In genomic region chr19:58677117-58677516, GRCm38 (mm10) we compare ENCODE assay signal across 26 mouse cellular contexts. TPM values are rescaled to one million over a fixed set of nuclear protein-coding genes. Genes with fewer than 3 reads are reported as not detected.
DNase-seq lines count a peak whose midpoint lies in the region; ATAC-seq and TF ChIP-seq lines count a peak whose summit lies in the region.
"Had no signal": no experiment of that assay in that cellular context is flagged by ENCODE, and none has a peak within 500 bp of the region (broad histone marks: within the 10 kb centered on the region; RNA-seq: fewer than 3 reads in every experiment).

No protein-coding gene starts in this region.

- no peaks in the 10 kb centered on the region for H3K9me3 ChIP-seq in embryonic facial prominence, embryonic 13.5 days
- H3K9me3 ChIP-seq: embryonic facial prominence, embryonic 15.5 days; forebrain, embryonic 10.5 days; heart, embryonic 13.5 days; hindbrain, embryonic 15.5 days had no signal

- H3K36me3 ChIP-seq in embryonic facial prominence, embryonic 13.5 days: no peaks in the 10 kb centered on the region
- H3K36me3 ChIP-seq in myocyte (ENCODE audit: control insufficient read depth, insufficient read depth): no peaks in the 10 kb centered on the region
- H3K36me3 ChIP-seq: embryonic facial prominence, embryonic 15.5 days; forebrain, embryonic 10.5 days; heart, embryonic 13.5 days; hindbrain, embryonic 15.5 days had no signal

- ATAC-seq in embryonic facial prominence, embryonic 13.5 days (ENCODE audit: insufficient number of reproducible peaks, insufficient read depth, low FRiP score, low TSS enrichment, low read depth): no peak
- ATAC-seq: CD4-positive, CD25-positive, alpha-beta regulatory T cell, adult 4 months; forebrain, embryonic 14.5 days; intestine, embryonic 16.5 days had no signal

- 52% methylated on average over 8 of the region's 8 CpGs for WGBS in embryonic facial prominence, embryonic 13.5 days

- H3K79me2 ChIP-seq in myocyte (ENCODE audit: control insufficient read depth, insufficient read depth): no peaks in the 10 kb centered on the region

- no peak for TF ChIP-seq POLR2A in myocyte (IDR thresholded peaks at IDR 0.05; ENCODE audit: insufficient read length, low read depth)

- peak; percentile 33 for DNase-seq in heart, adult 11 months
- no peak for DNase-seq in heart, postnatal 36 days
- DNase-seq in thymus, postnatal 0 days (ENCODE audit: low spot score): peak; percentile 11
- DNase-seq in thymus, postnatal 36 days: no peak
- no peak for DNase-seq in c-Kit-positive CD71-positive TER-119-positive erythroid progenitor cells, embryonic 14.5 days (ENCODE audit: low spot score)
- no peak for DNase-seq in right cerebral cortex, postnatal 25 days
- DNase-seq: adrenal gland, postnatal 14 days; cerebellum, adult 8-10 months; cerebellum, postnatal 14 days; gastrocnemius, adult 2 months; gastrocnemius, postnatal 25 days; heart, postnatal 14 days had no signal

- H3K27ac ChIP-seq in embryonic facial prominence, embryonic 13.5 days: no peak overlapping the region
- H3K27ac ChIP-seq: embryonic facial prominence, embryonic 15.5 days; forebrain, embryonic 10.5 days; gastrocnemius, adult 2 months; heart, embryonic 13.5 days; hindbrain, embryonic 15.5 days had no signal

- H3K4me3 ChIP-seq in embryonic facial prominence, embryonic 13.5 days: no peak overlapping the region
- no peak overlapping the region for H3K4me3 ChIP-seq in myocyte
- H3K4me3 ChIP-seq: embryonic facial prominence, embryonic 15.5 days; erythroblast, embryonic 14.5 days; forebrain, embryonic 10.5 days; gastrocnemius, adult 2 months; heart, embryonic 13.5 days; hindbrain, embryonic 15.5 days had no signal

- H3K9ac ChIP-seq in embryonic facial prominence, embryonic 13.5 days: no peak overlapping the region
- H3K9ac ChIP-seq: embryonic facial prominence, embryonic 15.5 days; heart, embryonic 13.5 days; hindbrain, embryonic 15.5 days had no signal

- no peaks in the 10 kb centered on the region for H3K27me3 ChIP-seq in embryonic facial prominence, embryonic 13.5 days
- no peaks in the 10 kb centered on the region for H3K27me3 ChIP-seq in myocyte (ENCODE audit: control insufficient read depth, insufficient read depth, insufficient read length)
- H3K27me3 ChIP-seq: embryonic facial prominence, embryonic 15.5 days; heart, embryonic 13.5 days; hindbrain, embryonic 15.5 days had no signal

- intact Hi-C loops in heart, postnatal 36 days (cut with DNase I): no loop called here

- peak overlapping the region; percentile 22; the same call in 1 of the 2 replicates for H3K4me2 ChIP-seq in embryonic facial prominence, embryonic 13.5 days
- H3K4me2 ChIP-seq in myocyte (ENCODE audit: low read depth): peak overlapping the region; percentile 60
- H3K4me2 ChIP-seq: embryonic facial prominence, embryonic 15.5 days; heart, embryonic 13.5 days; hindbrain, embryonic 15.5 days had no signal

- no peak overlapping the region for H3ac ChIP-seq in myocyte (ENCODE audit: control insufficient read depth, insufficient read length)

- no peaks in the 10 kb centered on the region for H3K4me1 ChIP-seq in embryonic facial prominence, embryonic 13.5 days
- H3K4me1 ChIP-seq: embryonic facial prominence, embryonic 15.5 days; heart, embryonic 13.5 days had no signal

TF ChIP-seq in myocyte, 11 proteins besides CTCF, POLR2A, EP300 and RAD21:
- TF ChIP-seq SRF (IDR thresholded peaks at IDR 0.05; ENCODE audit: control insufficient read depth, insufficient read length, low read depth) (no peak), MAX (IDR thresholded peaks at IDR 0.05; ENCODE audit: low read depth) (no peak), E2F4 (IDR thresholded peaks at IDR 0.05; ENCODE audit: insufficient read depth) (no peak), TCF12 (IDR thresholded peaks at IDR 0.05; ENCODE audit: insufficient read depth, poor library complexity, severe bottlenecking) (no peak)
TF ChIP-seq in myocyte: peak in this region for 0.

RNA-seq across cellular contexts. Expression of gene Pnlip, which starts 24.8 kb away (rescaled TPM):
- total RNA-seq in heart, postnatal 36 days (2021): not detected
- polyA plus RNA-seq in thymus, postnatal 0 days (2015; fragmentation: Nextera tagmentation; extraction: Ambion mirVana): 0.12 and 0.19 TPM in 2 replicates
- not detected in 2 replicates for polyA plus RNA-seq in embryonic facial prominence, embryonic 13.5 days (2015; fragmentation: Nextera tagmentation; extraction: Ambion mirVana)
- not detected for polyA plus RNA-seq in myocyte (2012; fragmentation: generic; extraction: Trizol)
- total RNA-seq: adrenal gland, postnatal 14 days; gastrocnemius, adult 2 months; gastrocnemius, postnatal 25 days; granulocyte monocyte progenitor cell, adult 5-6 weeks; heart, postnatal 14 days; MEL had no signal
- polyA plus RNA-seq: CD4-positive, CD25-positive, alpha-beta regulatory T cell, adult 4 months; embryonic facial prominence, embryonic 15.5 days; erythroblast, embryonic 14.5 days; forebrain, embryonic 10.5 days; heart, embryonic 13.5 days had no signal

RNA-seq across cellular contexts. Expression of gene Pnliprp1, which starts 51.6 kb away (rescaled TPM):
- total RNA-seq in heart, postnatal 36 days (2021): not detected
- polyA plus RNA-seq in thymus, postnatal 0 days (2015; fragmentation: Nextera tagmentation; extraction: Ambion mirVana): 0.25 TPM in 1 of 2 replicates, not detected in the other
- 3.1 TPM in 1 of 2 replicates, not detected in the other for polyA plus RNA-seq in embryonic facial prominence, embryonic 13.5 days (2015; fragmentation: Nextera tagmentation; extraction: Ambion mirVana)
- polyA plus RNA-seq in myocyte (2012; fragmentation: generic; extraction: Trizol): not detected
- total RNA-seq: gastrocnemius, adult 2 months; gastrocnemius, postnatal 25 days; granulocyte monocyte progenitor cell, adult 5-6 weeks; heart, postnatal 14 days; MEL had no signal
- polyA plus RNA-seq: CD4-positive, CD25-positive, alpha-beta regulatory T cell, adult 4 months; cortical plate, adult 2 months; erythroblast, embryonic 14.5 days; forebrain, embryonic 10.5 days; hindbrain, embryonic 11.5 days had no signal

Comparison
In these comparisons a context has a peak if more than half of its experiments do, and no peak if none do; other contexts are left out.
1. DNase-seq: peak in heart, adult 11 months (single experiment) and thymus, postnatal 0 days (single experiment); none in heart, postnatal 36 days (0 of 2), thymus, postnatal 36 days (0 of 2), c-Kit-positive CD71-positive TER-119-positive erythroid progenitor cells, embryonic 14.5 days (single experiment) and right cerebral cortex, postnatal 25 days (single experiment).